Mouse (Mus musculus) gastrocnemius, adult 18-20 months (tissue): Measurements from ENCODE around the gene Spata31d1d. TPM values are rescaled to one million over a fixed set of nuclear protein-coding genes. Genes with fewer than 3 reads are reported as not detected.
A peak's percentile ranks its signal among the peaks of the same experiment; 100 is the strongest.
"Not testable (repeated sequence)": the region's sequence is repeated elsewhere in the genome, so short reads cannot be mapped to it uniquely, and the experiment has no call there.

Experiments
- DNase-seq: peaks from one replicate; pipeline ENCODE4 v3.0.0; 2021; ENCODE audit warnings: low spot score
- long read RNA-seq, 2 experiments: library from polyadenylated mRNA; stranded (forward); transcript quantifications; one replicate each; pipeline ENCODE4 v2.0.0; 2021
- total RNA-seq, 2 experiments: library from RNA; stranded (reverse); gene quantifications; 2 replicates each; pipeline ENCODE4 v1.2.3; 2021

Gene Spata31d1d
- not detected for total RNA-seq
- long read RNA-seq, experiment 1, result 0 reads
- long read RNA-seq, experiment 2, result 0 reads

- no peak for DNase-seq
These were observed at the start of gene Spata31d1d for GRCm38 (mm10) chr13:59731652-59732051. Gene Spata31d1d (minus strand): TSS chr13:59731752.

DNA sequence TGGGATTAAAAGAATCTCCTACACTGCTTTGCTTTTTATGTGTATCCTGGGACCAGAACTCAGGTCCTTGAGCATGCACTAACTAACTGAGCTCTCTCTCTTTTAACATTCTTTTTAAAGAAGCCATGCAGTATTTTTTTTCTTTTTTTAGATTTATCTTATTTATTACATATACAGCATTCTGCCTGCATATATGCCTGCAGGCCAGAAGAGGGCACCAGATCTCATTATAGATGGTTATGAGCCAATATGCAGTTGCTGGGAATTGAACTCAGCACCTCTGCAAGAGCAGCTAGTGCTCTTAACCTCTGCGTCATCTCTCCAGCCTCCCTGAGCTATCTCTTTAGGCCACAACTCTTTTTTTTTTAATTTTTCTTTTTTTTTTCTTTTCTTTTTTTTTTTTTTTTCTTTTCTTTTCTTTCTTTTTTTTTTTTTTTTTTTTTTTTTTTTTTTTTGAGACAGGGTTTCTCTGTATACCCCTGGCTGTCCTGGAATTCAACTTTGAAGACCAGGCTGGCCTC lies 48.3 kb upstream of the Spata31d1d start:
- DNase-seq, result not testable (repeated sequence)

GRCm38 (mm10) chr13:59779213-59779612 lies 47.7 kb upstream of the Spata31d1d start:
- DNase-seq, result no peak

DNA sequence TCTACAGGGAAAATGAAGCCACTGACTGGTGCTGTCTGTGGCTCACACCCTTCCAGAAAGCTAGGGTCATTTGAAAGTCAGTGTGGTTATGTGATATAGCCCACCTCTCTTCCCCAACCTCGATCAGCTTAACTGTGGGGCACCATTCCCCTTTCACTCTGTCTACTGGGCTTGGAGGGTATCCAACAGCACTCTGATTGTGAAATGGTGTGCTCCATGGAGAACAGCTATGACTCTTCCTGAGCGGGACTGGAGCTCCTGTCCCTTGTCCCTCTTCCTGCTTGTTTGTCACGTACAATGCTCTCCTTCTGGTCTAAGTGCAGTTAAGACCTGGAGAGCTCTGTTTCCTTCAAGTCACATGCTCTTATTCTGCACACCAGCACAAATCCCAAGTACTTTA lies 43.6 kb upstream of the Spata31d1d start:
- no peak for DNase-seq

GRCm38 (mm10) chr13:59771257-59771656 lies 39.7 kb upstream of the Spata31d1d start:
- peak; percentile 76 for DNase-seq

GRCm38 (mm10) chr13:59770847-59771246 lies 39.3 kb upstream of the Spata31d1d start:
- DNase-seq, result no peak

GRCm38 (mm10) chr13:59770164-59770562 lies 38.6 kb upstream of the Spata31d1d start:
- peak; percentile 76 for DNase-seq

GRCm38 (mm10) chr13:59769296-59770163 lies 38.0 kb upstream of the Spata31d1d start, which contains the start of gene Isca1:
Gene Isca1 (minus strand): TSS chr13:59769810.
- peak; percentile 99 for DNase-seq

GRCm38 (mm10) chr13:59768531-59768930 lies 37.0 kb upstream of the Spata31d1d start:
- DNase-seq, result no peak

DNA sequence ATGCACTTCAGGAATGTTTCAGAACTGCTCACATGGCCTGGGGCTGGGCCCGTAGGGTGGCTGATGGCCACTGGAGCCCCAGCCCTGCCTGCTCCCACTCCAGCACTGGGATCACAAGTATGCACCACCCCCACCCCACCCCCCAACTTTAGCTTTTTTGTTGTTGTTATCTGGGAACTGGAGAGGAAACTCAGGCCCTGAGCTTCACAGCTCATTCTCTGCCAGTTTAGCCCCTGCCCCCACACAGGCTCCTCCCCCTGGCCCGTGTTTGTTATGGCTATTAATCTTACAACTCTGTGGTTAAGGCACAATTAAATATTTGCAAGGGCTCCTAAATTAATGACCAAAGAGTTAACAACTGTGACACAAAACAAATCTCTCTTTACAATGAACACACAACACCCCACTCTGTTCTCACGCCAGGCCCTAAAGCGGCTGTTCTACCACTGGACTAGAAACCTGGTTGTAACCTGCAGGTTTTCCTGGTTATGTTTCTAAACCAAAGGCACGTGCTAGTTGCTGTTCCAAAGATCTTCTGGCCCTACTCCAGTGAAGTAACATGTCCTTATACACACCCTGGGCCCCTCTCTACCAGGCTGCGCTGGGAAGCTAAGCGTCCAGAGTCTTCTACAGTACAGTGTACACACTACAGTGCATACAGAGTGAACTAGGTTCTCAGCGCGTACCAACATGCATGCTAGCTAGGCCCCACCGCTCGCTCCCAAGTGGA lies 35.4 kb upstream of the Spata31d1d start:
- DNase-seq, result no peak

GRCm38 (mm10) chr13:59762791-59763190 lies 31.2 kb upstream of the Spata31d1d start:
- no peak for DNase-seq

DNA sequence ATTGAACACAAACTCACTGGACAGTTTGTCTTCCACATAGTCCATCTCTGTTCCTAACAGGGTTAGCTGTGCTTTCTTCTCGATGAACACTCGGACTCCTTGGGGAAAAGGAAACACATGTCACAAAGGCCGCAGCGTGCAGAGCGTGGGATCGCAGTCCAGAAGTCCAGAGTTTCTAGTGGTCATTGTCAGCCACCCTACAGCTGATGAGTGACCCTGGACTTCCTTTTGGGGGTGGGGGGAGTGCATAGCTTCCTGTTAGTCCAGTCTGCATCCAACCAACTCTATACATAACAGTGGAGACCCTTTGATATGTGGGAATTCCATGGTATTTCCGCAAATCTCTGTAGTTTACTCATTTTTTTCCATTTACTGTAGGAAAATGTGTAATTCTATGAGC lies 25.4 kb upstream of the Spata31d1d start:
- DNase-seq, result no peak

GRCm38 (mm10) chr13:59750310-59750709 lies 18.8 kb upstream of the Spata31d1d start:
- no peak for DNase-seq

- no peak for DNase-seq
These were observed 15.2 kb upstream of the Spata31d1d start, which contains the start of gene 1700014D04Rik for GRCm38 (mm10) chr13:59746711-59747110. Gene 1700014D04Rik (minus strand): TSS chr13:59746752.

DNA sequence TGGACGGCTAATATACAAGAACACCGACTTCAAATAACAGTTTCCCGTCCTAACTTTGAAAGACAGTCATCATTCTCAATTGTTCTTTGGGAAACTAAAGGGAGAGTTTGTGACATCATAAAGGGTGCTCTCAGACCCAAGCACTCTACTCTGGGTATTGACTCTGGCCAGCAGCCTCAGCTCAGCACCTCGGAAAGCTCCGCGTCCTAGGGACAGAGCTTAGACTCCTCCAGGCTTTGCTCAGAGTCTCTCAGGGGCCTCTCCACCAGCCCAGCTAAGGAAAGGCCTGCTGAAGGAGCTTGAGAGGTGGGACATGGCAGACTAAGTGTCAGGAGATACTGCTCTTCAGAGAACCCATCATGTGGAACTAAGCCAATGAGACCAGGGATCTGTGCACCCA lies 14.6 kb upstream of the Spata31d1d start:
- no peak for DNase-seq

- DNase-seq, result no peak
These were observed 13.9 kb upstream of the Spata31d1d start for GRCm38 (mm10) chr13:59745462-59745861.

DNA sequence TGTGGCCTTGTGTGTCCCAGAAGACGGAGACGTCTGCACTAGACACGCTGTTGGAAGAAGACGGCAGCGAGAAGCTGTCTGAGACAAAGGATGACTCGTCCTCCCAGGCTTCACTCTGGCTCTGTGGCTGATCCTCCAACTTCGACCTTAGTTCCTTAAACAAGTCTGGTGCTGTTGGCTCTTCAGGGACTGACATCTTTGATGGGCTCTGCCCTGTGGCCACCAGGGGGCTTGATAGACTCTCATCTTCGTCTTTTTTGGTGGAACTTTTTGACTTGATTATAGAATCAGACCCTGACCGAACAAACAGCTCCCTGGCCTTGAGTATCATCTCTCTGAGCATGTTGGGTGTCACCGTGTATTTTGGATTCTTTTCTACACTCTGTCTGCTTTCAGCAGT lies 10.1 kb upstream of the Spata31d1d start:
- peak; percentile 11 for DNase-seq

DNA sequence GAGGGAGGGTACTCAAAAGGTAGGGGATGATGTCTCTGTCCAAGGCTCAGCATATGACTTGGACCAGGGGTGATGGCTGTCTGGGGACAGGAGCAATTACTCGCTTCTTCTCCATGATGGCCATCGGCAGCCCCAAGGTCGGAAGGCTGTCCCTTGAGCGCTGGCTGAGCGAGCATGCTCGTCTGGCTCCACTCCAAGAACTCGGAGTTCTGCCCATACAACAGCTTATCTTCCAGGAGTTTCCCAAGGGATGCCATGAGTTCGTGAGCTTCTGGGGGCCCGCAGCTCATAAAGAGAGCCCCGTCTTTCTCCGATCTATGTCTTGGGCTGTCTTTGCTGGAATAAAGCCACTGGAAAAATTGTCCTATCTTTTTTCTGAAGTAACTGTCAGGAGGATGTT lies 9.5 kb upstream of the Spata31d1d start:
- peak; percentile 53 for DNase-seq

- DNase-seq, result no peak
These were observed 7.8 kb upstream of the Spata31d1d start for GRCm38 (mm10) chr13:59739397-59739796.

DNA sequence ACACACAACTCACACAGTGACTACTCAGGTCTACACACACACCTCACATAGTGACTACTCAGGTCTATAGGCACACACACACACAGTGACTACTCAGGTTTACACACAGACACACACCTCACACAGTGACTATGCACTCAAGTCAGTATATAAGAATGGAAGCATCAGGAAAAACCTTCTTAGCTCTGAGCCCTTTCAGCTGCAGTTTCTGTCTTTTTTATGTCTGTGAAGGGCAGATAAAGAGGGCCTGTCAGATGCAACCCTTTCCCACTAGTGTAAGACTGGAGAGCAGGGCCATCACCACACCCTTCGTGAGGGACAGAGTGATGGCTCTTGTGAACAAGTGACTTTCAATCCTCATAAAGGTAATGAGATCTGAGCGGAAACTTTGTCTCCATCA lies 6.9 kb upstream of the Spata31d1d start:
- no peak for DNase-seq

DNA sequence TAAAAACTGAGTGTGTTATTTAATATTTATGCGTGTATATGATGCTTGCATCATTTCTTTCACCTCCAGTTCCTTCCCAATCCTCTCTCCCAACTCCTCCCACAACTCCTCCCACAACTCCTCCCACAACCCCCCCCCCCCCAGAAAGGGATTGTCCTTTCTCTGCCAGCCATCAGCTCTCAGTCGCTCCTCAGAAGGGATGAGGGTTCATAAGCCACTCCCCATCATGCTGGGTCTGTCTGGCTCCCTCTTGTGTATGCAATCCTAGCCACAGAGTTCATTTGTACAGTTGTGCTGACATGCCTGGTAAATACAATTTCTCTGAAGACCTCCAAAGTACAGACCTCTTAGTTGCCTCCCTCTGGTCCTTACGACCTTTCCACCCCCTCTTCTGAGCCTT lies 3.6 kb upstream of the Spata31d1d start:
- DNase-seq, result no peak

- not testable (repeated sequence) for DNase-seq
These were observed 2.8 kb upstream of the Spata31d1d start for GRCm38 (mm10) chr13:59734347-59734746.
